Mouse (Mus musculus): ENCODE measurements at regions not wholly inside any gene's neighbourhood (a gene's known extent, or its start where the extent isn't known, plus 50 kb on each side); places are given as distances from the start of the nearest gene placed in this dataset.

- no peak for DNase-seq
- Histone ChIP-seq H3K27me3 (ENCODE audit: insufficient read depth, low read length) (no peaks in the 10 kb centered on the region), H3K4me1 (ENCODE audit: insufficient read depth) (0 out of 2 replicates have a peak, but pooled peaks cover 3% of the 10 kb centered on the region), H3K9me3 (ENCODE audit: low read length) (no peaks in the 10 kb centered on the region), H3K4me3 (ENCODE audit: low read depth, low read length) (no peak overlapping the region), H3K9ac (replicated peaks) (no peak overlapping the region), H3K27ac (ENCODE audit: low read depth) (no peak overlapping the region), H3K36me3 (replicated peaks; ENCODE audit: insufficient read depth, low read length) (no peaks in the 10 kb centered on the region), H3K4me2 (ENCODE audit: low read depth, low read length) (no peak overlapping the region)
- 83% methylated on average over 7 of the region's 7 CpGs for WGBS (ENCODE audit: insufficient replicate concordance)
- TF ChIP-seq CTCF (IDR thresholded peaks at IDR 0.05; ENCODE audit: low read depth) (no peak), EP300 (IDR thresholded peaks at IDR 0.05; ENCODE audit: low read depth) (no peak)
- no peak for ATAC-seq
Measured at GRCm38 (mm10) chr14:100426399-100426798, 141.9 kb upstream of the Klf12 start.

GRCm38 (mm10) chr14:100423790-100424189 lies 139.3 kb upstream of the Klf12 start:
- Histone ChIP-seq H3K9me3 (ENCODE audit: low read length) (no peaks in the 10 kb centered on the region), H3K9ac (replicated peaks) (no peak overlapping the region), H3K27me3 (ENCODE audit: insufficient read depth, low read length) (no peaks in the 10 kb centered on the region), H3K4me2 (ENCODE audit: low read depth, low read length) (no peak overlapping the region), H3K4me3 (ENCODE audit: low read depth, low read length) (no peak overlapping the region), H3K4me1 (ENCODE audit: insufficient read depth) (0 out of 2 replicates have a peak, but pooled peaks cover 3% of the 10 kb centered on the region), H3K27ac (ENCODE audit: low read depth) (0 out of 2 replicates have a peak overlapping the region, but pooled peaks have one; percentile 8), H3K36me3 (replicated peaks; ENCODE audit: insufficient read depth, low read length) (no peaks in the 10 kb centered on the region)
- WGBS (ENCODE audit: insufficient replicate concordance) = 51% methylated on average over 4 of the region's 4 CpGs
- DNase-seq = peak; percentile 40
- peak; percentile 96 for ATAC-seq
- peak; percentile 53; the same call in 1 of the 2 replicates for TF ChIP-seq EP300 (IDR thresholded peaks at IDR 0.05; ENCODE audit: low read depth)
- TF ChIP-seq CTCF (IDR thresholded peaks at IDR 0.05; ENCODE audit: low read depth) = no peak

GRCm38 (mm10) chr14:100421666-100422065 lies 137.2 kb upstream of the Klf12 start:
- Histone ChIP-seq H3K27me3 (ENCODE audit: insufficient read depth, low read length) (no peaks in the 10 kb centered on the region), H3K9ac (replicated peaks) (no peak overlapping the region), H3K9me3 (ENCODE audit: low read length) (no peaks in the 10 kb centered on the region), H3K4me3 (ENCODE audit: low read depth, low read length) (no peak overlapping the region), H3K4me1 (ENCODE audit: insufficient read depth) (0 out of 2 replicates have a peak, but pooled peaks cover 3% of the 10 kb centered on the region), H3K36me3 (replicated peaks; ENCODE audit: insufficient read depth, low read length) (no peaks in the 10 kb centered on the region), H3K4me2 (ENCODE audit: low read depth, low read length) (no peak overlapping the region), H3K27ac (ENCODE audit: low read depth) (0 out of 2 replicates have a peak overlapping the region, but pooled peaks have one; percentile 26)
- no peak for ATAC-seq
- no peak for TF ChIP-seq CTCF (IDR thresholded peaks at IDR 0.05; ENCODE audit: low read depth)
- no peak for TF ChIP-seq EP300 (IDR thresholded peaks at IDR 0.05; ENCODE audit: low read depth)
- DNase-seq = no peak
- 76% methylated on average over 4 of the region's 4 CpGs for WGBS (ENCODE audit: insufficient replicate concordance)

GRCm38 (mm10) chr14:100415099-100415498 lies 130.6 kb upstream of the Klf12 start:
- ATAC-seq = no peak
- H3K27me3 ChIP-seq (ENCODE audit: insufficient read depth, low read length) = no peaks in the 10 kb centered on the region
- no peaks in the 10 kb centered on the region for H3K9me3 ChIP-seq (ENCODE audit: low read length)
- 0 out of 2 replicates have a peak overlapping the region, but pooled peaks have one; percentile 12 for H3K27ac ChIP-seq (ENCODE audit: low read depth)
- 34% methylated on average over 4 of the region's 4 CpGs for WGBS (ENCODE audit: insufficient replicate concordance)
- H3K9ac ChIP-seq (replicated peaks) = no peak overlapping the region
- DNase-seq = no peak
- TF ChIP-seq CTCF (IDR thresholded peaks at IDR 0.05; ENCODE audit: low read depth) (no peak), EP300 (IDR thresholded peaks at IDR 0.05; ENCODE audit: low read depth) (no peak)
- H3K4me1 ChIP-seq (ENCODE audit: insufficient read depth) = no peaks in the 10 kb centered on the region
- no peaks in the 10 kb centered on the region for H3K36me3 ChIP-seq (replicated peaks; ENCODE audit: insufficient read depth, low read length)
- no peak overlapping the region for H3K4me2 ChIP-seq (ENCODE audit: low read depth, low read length)
- no peak overlapping the region for H3K4me3 ChIP-seq (ENCODE audit: low read depth, low read length)

GRCm38 (mm10) chr14:100412211-100412610 lies 127.7 kb upstream of the Klf12 start:
- WGBS (ENCODE audit: insufficient replicate concordance) = 59% methylated on average over 1 of the region's 1 CpGs
- DNase-seq (no peak), ATAC-seq (peak; percentile 51; the same call in 1 of the 2 replicates)
- H3K9ac ChIP-seq (replicated peaks) = no peak overlapping the region
- no peaks in the 10 kb centered on the region for H3K9me3 ChIP-seq (ENCODE audit: low read length)
- H3K27me3 ChIP-seq (ENCODE audit: insufficient read depth, low read length) = no peaks in the 10 kb centered on the region
- no peak overlapping the region for H3K4me3 ChIP-seq (ENCODE audit: low read depth, low read length)
- H3K4me1 ChIP-seq (ENCODE audit: insufficient read depth) = no peaks in the 10 kb centered on the region
- H3K36me3 ChIP-seq (replicated peaks; ENCODE audit: insufficient read depth, low read length) = no peaks in the 10 kb centered on the region
- H3K27ac ChIP-seq (ENCODE audit: low read depth) = peak overlapping the region; percentile 84
- no peak overlapping the region for H3K4me2 ChIP-seq (ENCODE audit: low read depth, low read length)
- TF ChIP-seq CTCF (IDR thresholded peaks at IDR 0.05; ENCODE audit: low read depth) (no peak), EP300 (IDR thresholded peaks at IDR 0.05; ENCODE audit: low read depth) (peak; percentile 26; the same call in 1 of the 2 replicates)

GRCm38 (mm10) chr14:100397191-100397590 lies 112.7 kb upstream of the Klf12 start:
- no peak overlapping the region for H3K4me3 ChIP-seq (ENCODE audit: low read depth, low read length)
- no peak for ATAC-seq
- no peak overlapping the region for H3K27ac ChIP-seq (ENCODE audit: low read depth)
- no peaks in the 10 kb centered on the region for H3K4me1 ChIP-seq (ENCODE audit: insufficient read depth)
- no peaks in the 10 kb centered on the region for H3K9me3 ChIP-seq (ENCODE audit: low read length)
- no peak for DNase-seq
- TF ChIP-seq EP300 (IDR thresholded peaks at IDR 0.05; ENCODE audit: low read depth) = no peak
- no peaks in the 10 kb centered on the region for H3K27me3 ChIP-seq (ENCODE audit: insufficient read depth, low read length)
- no peaks in the 10 kb centered on the region for H3K36me3 ChIP-seq (replicated peaks; ENCODE audit: insufficient read depth, low read length)
- 81% methylated on average over 5 of the region's 5 CpGs for WGBS (ENCODE audit: insufficient replicate concordance)
- H3K4me2 ChIP-seq (ENCODE audit: low read depth, low read length) = no peak overlapping the region
- H3K9ac ChIP-seq (replicated peaks) = no peak overlapping the region
